ENCODE assay signal across 20 mouse cellular contexts in the genomic region with DNA sequence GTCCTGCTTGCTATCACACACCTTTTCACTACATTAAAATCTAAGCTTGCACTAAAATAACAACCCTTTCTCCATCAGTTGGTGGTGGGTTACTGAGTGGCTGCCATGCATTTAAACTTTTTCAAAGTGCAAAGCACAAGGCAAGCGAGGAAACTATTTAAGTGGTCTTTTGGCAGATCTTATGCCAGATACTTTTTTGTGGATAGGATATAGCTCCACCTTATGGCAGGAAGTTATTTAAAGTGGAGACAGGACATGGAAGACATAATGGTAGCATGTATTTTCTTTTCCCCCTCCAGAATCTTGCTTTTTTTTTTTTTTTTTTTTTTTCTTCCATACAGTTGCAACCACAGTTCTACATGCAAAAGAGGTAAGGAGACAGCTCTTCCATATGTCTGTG.
DNase-seq lines count a peak whose midpoint lies in the region; ATAC-seq and TF ChIP-seq lines count a peak whose summit lies in the region.
"Had no signal": no experiment of that assay in that cellular context is flagged by ENCODE, and none has a peak within 500 bp of the region (broad histone marks: within the 10 kb centered on the region; RNA-seq: fewer than 3 reads in every experiment).

No protein-coding gene starts in this region.

- H3K27ac ChIP-seq in embryonic facial prominence, embryonic 11.5 days (replicated peaks; ENCODE audit: low read depth, low read length) = no peak overlapping the region
- no peak overlapping the region for H3K27ac ChIP-seq in embryonic facial prominence, embryonic 10.5 days (replicated peaks)
- no peak overlapping the region for H3K27ac ChIP-seq in layer of hippocampus, adult 2 months
- H3K27ac ChIP-seq: hindbrain, embryonic 15.5 days; macrophage had no signal

- no peak overlapping the region for H3K4me2 ChIP-seq in embryonic facial prominence, embryonic 11.5 days (ENCODE audit: low read depth, low read length)
- H3K4me2 ChIP-seq: heart, embryonic 11.5 days; hindbrain, embryonic 15.5 days had no signal

- WGBS in embryonic facial prominence, embryonic 11.5 days = 37% methylated on average over 1 of the region's 1 CpGs
- WGBS in embryonic facial prominence, embryonic 10.5 days = 46% methylated on average over 1 of the region's 1 CpGs

- ATAC-seq in embryonic facial prominence, embryonic 11.5 days (replicated peaks; ENCODE audit: insufficient number of reproducible peaks, low FRiP score, low TSS enrichment, low read depth) = no peak
- ATAC-seq: liver, postnatal 0 days had no signal

- no peak overlapping the region for H3K4me3 ChIP-seq in embryonic facial prominence, embryonic 11.5 days (ENCODE audit: low read depth, low read length)
- H3K4me3 ChIP-seq in embryonic facial prominence, embryonic 10.5 days = no peak overlapping the region
- no peak overlapping the region for H3K4me3 ChIP-seq in layer of hippocampus, adult 2 months
- H3K4me3 ChIP-seq: erythroblast, embryonic 14.5 days; hindbrain, embryonic 15.5 days had no signal

- H3K9me3 ChIP-seq in embryonic facial prominence, embryonic 11.5 days (replicated peaks; ENCODE audit: control insufficient read depth, low read length) = no peaks in the 10 kb centered on the region
- no peaks in the 10 kb centered on the region for H3K9me3 ChIP-seq in embryonic facial prominence, embryonic 10.5 days
- H3K9me3 ChIP-seq: hindbrain, embryonic 15.5 days had no signal

- no peak overlapping the region for H3K9ac ChIP-seq in embryonic facial prominence, embryonic 11.5 days (replicated peaks; ENCODE audit: low read length)
- H3K9ac ChIP-seq: hindbrain, embryonic 15.5 days; liver, postnatal 0 days had no signal

- TF ChIP-seq CTCF in layer of hippocampus, adult 2 months (conservative IDR thresholded peaks at IDR 0.05) = peak; percentile 43

- no peaks in the 10 kb centered on the region for H3K4me1 ChIP-seq in embryonic facial prominence, embryonic 11.5 days (ENCODE audit: control insufficient read depth, insufficient read depth, low read length)
- no peaks in the 10 kb centered on the region; the same call in 1 of the 2 replicates for H3K4me1 ChIP-seq in embryonic facial prominence, embryonic 10.5 days
- H3K4me1 ChIP-seq: hindbrain, embryonic 15.5 days had no signal

- no peaks in the 10 kb centered on the region for H3K27me3 ChIP-seq in embryonic facial prominence, embryonic 11.5 days (ENCODE audit: control insufficient read depth, insufficient read depth, low read length)
- no peaks in the 10 kb centered on the region for H3K27me3 ChIP-seq in embryonic facial prominence, embryonic 10.5 days (replicated peaks; ENCODE audit: low read depth, poor library complexity, severe bottlenecking)
- H3K27me3 ChIP-seq: hindbrain, embryonic 15.5 days had no signal

- no peaks in the 10 kb centered on the region for H3K36me3 ChIP-seq in embryonic facial prominence, embryonic 11.5 days (replicated peaks; ENCODE audit: control insufficient read depth, insufficient read depth, low read depth, low read length)
- no peaks in the 10 kb centered on the region for H3K36me3 ChIP-seq in embryonic facial prominence, embryonic 10.5 days (replicated peaks)
- H3K36me3 ChIP-seq: hindbrain, embryonic 15.5 days had no signal

- peak; percentile 27 for DNase-seq in embryonic facial prominence, embryonic 11.5 days (ENCODE audit: low spot score)
- DNase-seq in embryonic facial prominence, embryonic 10.5 days (ENCODE audit: low spot score) = no peak
- DNase-seq in layer of hippocampus, adult 2 months (ENCODE audit: low spot score in 2 of 2) = no peak
- DNase-seq in layer of hippocampus, postnatal 25 days (ENCODE audit: extremely low spot score in 1 of 2, low spot score in 1 of 2) = no peak
- peak; percentile 29 for DNase-seq in 3T3-L1 (ENCODE audit: low read depth, low spot score)
- DNase-seq in embryo, embryonic 9.5 days (ENCODE audit: extremely low spot score) = peak; percentile 8
- DNase-seq in urinary bladder, postnatal 25 days (ENCODE audit: low spot score) = no peak
- DNase-seq in urinary bladder, postnatal 10 days (ENCODE audit: low spot score) = no peak
- DNase-seq: adrenal gland, adult 8-10 months; cerebellum, adult 18-20 months; kidney, adult 2 months; kidney, postnatal 25 days; layer of hippocampus, adult 9-11 months; liver; liver, postnatal 0 days; spleen, adult 18-20 months had no signal

Comparison
In these comparisons a context has a peak if more than half of its experiments do, and no peak if none do; other contexts are left out.
1. DNase-seq: peak in embryonic facial prominence, embryonic 11.5 days (single experiment), 3T3-L1 (single experiment) and embryo, embryonic 9.5 days (single experiment); none in embryonic facial prominence, embryonic 10.5 days (single experiment), layer of hippocampus, adult 2 months (0 of 2), layer of hippocampus, postnatal 25 days (0 of 2), urinary bladder, postnatal 25 days (single experiment) and urinary bladder, postnatal 10 days (single experiment).